Mouse (Mus musculus) stomach, postnatal 0 days (tissue): ENCODE measurements around the gene Pcyt2. TPM values are rescaled to one million over a fixed set of nuclear protein-coding genes. Genes with fewer than 3 reads are reported as not detected.
A peak's percentile ranks its signal among the peaks of the same experiment; 100 is the strongest.

ENCODE experiments used
- ATAC-seq: fragments of 200-750 bp; cut with Nextera tagmentation; 2 replicates; pipeline ENCODE4 v1.8.0; 2017; ENCODE audit not compliant: low FRiP score, low TSS enrichment
- DNase-seq: peaks from one replicate; pipeline ENCODE4 v3.0.0-alpha.2; 2016; ENCODE audit warnings: low spot score
- H3K27ac ChIP-seq: fragments of 300-500 bp; sonication (generic); replicated peaks from 2 replicates; pipeline ENCODE4 v1.5.1; 2014; ENCODE audit warnings: mild to moderate bottlenecking, control low read depth
- H3K27me3 ChIP-seq: fragments of 300-500 bp; sonication (generic); 2 replicates; pipeline ENCODE4 v1.6.1; 2014; ENCODE audit warnings: low read length; ENCODE audit not compliant: control insufficient read depth, insufficient read depth
- H3K36me3 ChIP-seq: fragments of 300-500 bp; sonication (generic); 2 replicates; pipeline ENCODE4 v1.6.1; 2014; ENCODE audit warnings: low read length, mixed read lengths; ENCODE audit not compliant: control insufficient read depth, insufficient read depth
- H3K4me1 ChIP-seq: fragments of 300-500 bp; sonication (generic); replicated peaks from 2 replicates; pipeline ENCODE4 v1.6.1; 2014; ENCODE audit warnings: antibody characterized with exemption; ENCODE audit not compliant: control insufficient read depth, insufficient read depth
- H3K4me2 ChIP-seq: fragments of 300-500 bp; sonication (generic); replicated peaks from 2 replicates; pipeline ENCODE4 v1.6.1; 2014; ENCODE audit warnings: low read depth, mild to moderate bottlenecking, control low read depth, moderate library complexity
- H3K4me3 ChIP-seq: fragments of 300-500 bp; sonication (generic); 2 replicates; pipeline ENCODE4 v1.5.1; 2014; ENCODE audit warnings: low read depth, low read length, control low read depth
- H3K9ac ChIP-seq: fragments of 300-500 bp; sonication (generic); 2 replicates; pipeline ENCODE4 v1.6.1; 2014; ENCODE audit warnings: mild to moderate bottlenecking, low read length, control low read depth, mixed read lengths
- H3K9me3 ChIP-seq: fragments of 300-500 bp; sonication (generic); 2 replicates; pipeline ENCODE4 v1.6.1; 2016; ENCODE audit warnings: low read length; ENCODE audit not compliant: control insufficient read depth
- CTCF ChIP-seq: IDR thresholded peaks from 2 replicates; pipeline ENCODE4 v1.5.1; 2016; ENCODE audit warnings: antibody characterized with exemption, low read depth, mild to moderate bottlenecking, moderate library complexity
- EP300 ChIP-seq: optimal IDR thresholded peaks from 2 replicates; pipeline ENCODE3; 2016; ENCODE audit warnings: antibody characterized with exemption
- WGBS: fragments of 180-500 bp; shearing (Covaris S2); extraction: QIAGEN DNeasy Blood & Tissue Kit; methylation state at CpG from one replicate; pipeline ENCODE4 v1.1.7; 2014; 5-methylcytosine and 5-hydroxymethylcytosine counted together
- polyA plus RNA-seq: library from polyadenylated mRNA; unstranded; fragments of >200 nt; fragmentation: Nextera tagmentation; extraction: Ambion mirVana; gene quantifications from 2 replicates; pipeline ENCODE4 v1.2.1, GENCODE M21; 2015

The Pcyt2 gene
- polyA plus RNA-seq, 1 experiment from 2014 or later, result 73.7 TPM

GRCm38 (mm10) chr11:120575046-120575445 lies 42.7 kb downstream of the Pcyt2 start:
- Histone ChIP-seq H3K9me3 (no peaks in the 10 kb centered on the region), H3K4me1 (peaks cover 5% of the 10 kb centered on the region), H3K4me3 (no peak overlapping the region), H3K27ac (no peak overlapping the region), H3K9ac (no peak overlapping the region), H3K36me3 (peaks cover 19% of the 10 kb centered on the region), H3K27me3 (no peaks in the 10 kb centered on the region), H3K4me2 (no peak overlapping the region)
- no peak for TF ChIP-seq EP300
- TF ChIP-seq CTCF, result no peak
- ATAC-seq, result no peak
- WGBS, result 78% methylated on average over 2 of the region's 2 CpGs
- no peak for DNase-seq

- H3K9me3 ChIP-seq, result no peaks in the 10 kb centered on the region
- H3K27ac ChIP-seq, result peak overlapping the region; percentile 45; the same call in 1 of the 2 replicates
- TF ChIP-seq CTCF, result no peak
- TF ChIP-seq EP300, result no peak
- ATAC-seq (no peak), DNase-seq (no peak)
- peak overlapping the region; percentile 79 for H3K4me2 ChIP-seq
- H3K36me3 ChIP-seq, result peaks cover 17% of the 10 kb centered on the region
- peak overlapping the region; percentile 98 for H3K4me3 ChIP-seq
- peaks cover 4% of the 10 kb centered on the region; the same call in 1 of the 2 replicates for H3K4me1 ChIP-seq
- WGBS, result 26% methylated on average over 5 of the region's 5 CpGs
- peak overlapping the region; percentile 41; the same call in 1 of the 2 replicates for H3K9ac ChIP-seq
- no peaks in the 10 kb centered on the region for H3K27me3 ChIP-seq
Measured at GRCm38 (mm10) chr11:120574278-120574600, 43.5 kb downstream of the Pcyt2 start.

GRCm38 (mm10) chr11:120573585-120574277 lies 44.0 kb downstream of the Pcyt2 start:
- DNase-seq (no peak), ATAC-seq (peak; percentile 5; the same call in 1 of the 2 replicates)
- no peaks in the 10 kb centered on the region for H3K27me3 ChIP-seq
- H3K27ac ChIP-seq, result peak overlapping the region; percentile 96
- under 1% methylated on average over 23 of the region's 23 CpGs for WGBS
- H3K4me1 ChIP-seq, result peaks cover 4% of the 10 kb centered on the region; the same call in 1 of the 2 replicates
- H3K9me3 ChIP-seq, result no peaks in the 10 kb centered on the region
- H3K4me2 ChIP-seq, result peak overlapping the region; percentile 79
- peaks cover 13% of the 10 kb centered on the region for H3K36me3 ChIP-seq
- no peak for TF ChIP-seq CTCF
- no peak for TF ChIP-seq EP300
- H3K9ac ChIP-seq, result peak overlapping the region; percentile 81
- peak overlapping the region; percentile 98 for H3K4me3 ChIP-seq

GRCm38 (mm10) chr11:120572752-120573584 lies 44.8 kb downstream of the Pcyt2 start, which contains the start of gene P4hb:
Gene P4hb (minus strand): TSS chr11:120573253.
- no peak for TF ChIP-seq EP300
- TF ChIP-seq CTCF, result no peak
- Histone ChIP-seq H3K36me3 (peaks cover 13% of the 10 kb centered on the region), H3K4me2 (peak within 1 kb of the TSS; percentile 80), H3K4me1 (peaks cover 4% of the 10 kb centered on the region; the same call in 1 of the 2 replicates), H3K27ac (peak within 1 kb of the TSS; percentile 96), H3K9ac (peak within 1 kb of the TSS; percentile 96), H3K4me3 (peak within 1 kb of the TSS; percentile 98), H3K27me3 (no peaks in the 10 kb centered on the region), H3K9me3 (no peaks in the 10 kb centered on the region)
- under 1% methylated on average over 90 of the region's 94 CpGs for WGBS
- ATAC-seq (peak; percentile 96), DNase-seq (peak; percentile 100)

GRCm38 (mm10) chr11:120572417-120572751 lies 45.4 kb downstream of the Pcyt2 start:
- DNase-seq, result no peak
- peak overlapping the region; percentile 80 for H3K4me2 ChIP-seq
- H3K9ac ChIP-seq, result peak overlapping the region; percentile 96
- H3K4me3 ChIP-seq, result peak overlapping the region; percentile 98
- ATAC-seq, result peak; percentile 23
- no peaks in the 10 kb centered on the region for H3K9me3 ChIP-seq
- no peaks in the 10 kb centered on the region for H3K27me3 ChIP-seq
- peaks cover 4% of the 10 kb centered on the region; the same call in 1 of the 2 replicates for H3K4me1 ChIP-seq
- TF ChIP-seq CTCF, result peak; percentile 15; the same call in 1 of the 2 replicates
- TF ChIP-seq EP300, result no peak
- H3K27ac ChIP-seq, result peak overlapping the region; percentile 96
- H3K36me3 ChIP-seq, result peaks cover 15% of the 10 kb centered on the region
- WGBS, result under 1% methylated on average over 13 of the region's 24 CpGs
